Mouse (Mus musculus): ENCODE data around the gene Hspb7.

Gene Hspb7

DNA sequence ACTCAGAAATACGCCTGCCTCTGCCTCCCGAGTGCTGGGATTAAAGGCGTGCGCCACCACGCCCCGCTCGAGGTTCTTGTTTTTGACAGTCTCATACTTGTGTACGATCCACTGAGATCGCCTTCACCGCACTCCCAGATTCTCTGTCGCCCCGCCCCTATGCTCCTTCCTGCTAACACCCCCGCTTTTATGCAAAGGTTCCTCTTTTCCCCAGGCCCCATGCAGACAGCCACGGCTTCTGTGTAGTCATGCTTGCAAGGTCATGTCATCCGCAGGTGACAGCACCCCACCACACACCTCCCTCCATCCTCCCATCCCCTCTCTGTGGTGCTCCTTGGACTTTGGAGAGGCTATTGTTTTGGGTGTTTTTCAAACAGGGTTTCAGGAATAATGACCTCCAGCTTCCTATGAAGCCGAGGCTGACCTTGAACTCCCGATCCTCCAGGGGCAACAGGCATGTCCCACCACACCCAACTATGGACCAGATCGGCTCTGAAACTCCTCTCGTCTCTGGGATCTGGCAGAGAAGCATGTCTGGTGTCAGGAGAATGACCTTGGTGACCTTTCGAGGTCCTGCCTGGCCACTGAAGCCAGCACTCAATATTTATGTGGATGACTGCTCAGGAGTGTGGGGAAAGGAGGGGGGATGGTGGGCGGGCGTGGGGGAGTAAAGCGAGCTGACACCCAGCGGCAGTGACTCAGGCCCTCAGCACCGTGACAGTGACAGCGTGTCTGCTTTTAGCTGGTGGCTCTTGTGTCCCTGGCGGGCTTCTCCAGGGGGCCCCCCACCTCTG, 984 bp upstream of the Hspb7 start:
- DNase-seq (ENCODE audit: low spot score), result no peak

DNA sequence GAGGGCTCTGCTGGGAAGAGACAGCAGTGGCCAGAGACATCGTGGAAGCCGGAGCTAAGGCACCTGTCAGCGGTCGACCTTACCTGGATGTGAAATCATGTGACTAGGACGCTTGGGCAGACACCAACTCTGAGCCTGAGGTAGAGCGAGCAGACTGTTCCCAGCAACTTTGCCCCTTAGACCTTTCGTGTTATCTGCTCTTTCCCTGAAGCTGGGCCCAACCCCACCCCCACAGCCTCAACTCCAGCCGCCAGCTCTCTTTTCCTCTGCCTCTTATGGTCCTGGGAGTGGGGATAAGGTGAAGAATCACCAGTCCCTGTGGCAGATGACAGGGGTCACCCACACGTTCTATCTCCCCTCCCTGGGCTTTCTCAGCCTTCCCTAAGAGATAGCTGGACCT, 307 bp downstream of the Hspb7 start:
- DNase-seq (ENCODE audit: low spot score), result no peak

DNA sequence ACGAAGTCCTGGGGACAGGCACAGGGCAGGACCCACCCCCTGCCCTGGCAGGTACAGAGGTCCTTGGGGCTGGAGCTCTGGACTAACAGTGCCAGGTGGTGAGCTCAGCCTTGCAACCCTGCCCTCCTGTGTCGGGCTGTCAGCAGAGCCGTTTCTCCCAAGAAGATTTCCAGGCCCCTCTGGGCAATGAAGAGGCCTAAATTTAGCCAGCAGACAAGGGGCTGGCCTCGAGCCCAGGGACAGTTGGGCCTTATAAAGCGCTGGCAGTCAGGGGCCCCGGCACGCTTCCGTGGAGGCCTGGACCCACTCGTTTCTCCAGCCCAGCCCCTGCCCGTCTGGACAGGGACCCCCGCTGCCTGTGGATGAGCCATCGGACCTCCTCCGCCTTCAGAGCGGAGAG, 844 bp downstream of the Hspb7 start:
- no peak for DNase-seq (ENCODE audit: low spot score)

DNA sequence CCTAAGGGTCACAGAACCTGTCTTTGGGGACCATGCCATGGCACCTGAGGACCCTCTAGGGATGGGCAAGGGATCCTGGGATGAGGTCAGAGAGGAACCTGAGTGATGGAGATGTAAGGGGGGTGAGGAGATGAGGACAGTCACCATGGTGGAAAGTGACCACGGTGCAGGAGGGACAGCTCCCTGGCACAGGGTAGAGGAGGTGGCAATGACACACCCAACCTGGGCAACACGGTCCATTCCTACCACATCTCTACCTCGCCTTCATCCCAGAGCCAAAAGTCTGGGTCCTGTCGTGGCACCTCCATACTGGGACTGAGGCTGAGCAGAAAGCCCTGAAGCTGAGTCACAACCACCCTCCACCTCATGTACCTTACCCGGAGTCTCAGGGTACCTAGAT, 2.3 kb downstream of the Hspb7 start:
- DNase-seq (ENCODE audit: low spot score), result no peak

DNA sequence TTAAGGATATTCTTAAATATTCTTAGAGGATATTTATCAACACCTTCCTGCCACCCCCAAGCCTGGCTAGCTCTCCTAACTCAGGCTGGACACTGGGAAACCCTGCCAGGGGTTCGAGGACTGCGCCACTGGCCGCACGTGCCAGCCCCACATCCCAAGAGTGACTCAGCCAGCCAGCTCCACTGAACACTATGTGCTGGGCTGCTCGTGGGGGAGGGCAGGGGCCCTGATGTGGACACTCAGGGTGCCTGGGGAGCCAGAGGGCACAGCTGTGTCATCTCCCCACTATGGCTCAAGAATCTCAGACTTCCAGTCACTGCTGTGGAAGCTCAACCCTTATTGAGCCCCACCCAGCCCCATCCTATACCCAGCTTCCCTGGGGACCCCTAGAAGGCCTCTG, 2.7 kb downstream of the Hspb7 start:
- DNase-seq (ENCODE audit: low spot score), result no peak

DNA sequence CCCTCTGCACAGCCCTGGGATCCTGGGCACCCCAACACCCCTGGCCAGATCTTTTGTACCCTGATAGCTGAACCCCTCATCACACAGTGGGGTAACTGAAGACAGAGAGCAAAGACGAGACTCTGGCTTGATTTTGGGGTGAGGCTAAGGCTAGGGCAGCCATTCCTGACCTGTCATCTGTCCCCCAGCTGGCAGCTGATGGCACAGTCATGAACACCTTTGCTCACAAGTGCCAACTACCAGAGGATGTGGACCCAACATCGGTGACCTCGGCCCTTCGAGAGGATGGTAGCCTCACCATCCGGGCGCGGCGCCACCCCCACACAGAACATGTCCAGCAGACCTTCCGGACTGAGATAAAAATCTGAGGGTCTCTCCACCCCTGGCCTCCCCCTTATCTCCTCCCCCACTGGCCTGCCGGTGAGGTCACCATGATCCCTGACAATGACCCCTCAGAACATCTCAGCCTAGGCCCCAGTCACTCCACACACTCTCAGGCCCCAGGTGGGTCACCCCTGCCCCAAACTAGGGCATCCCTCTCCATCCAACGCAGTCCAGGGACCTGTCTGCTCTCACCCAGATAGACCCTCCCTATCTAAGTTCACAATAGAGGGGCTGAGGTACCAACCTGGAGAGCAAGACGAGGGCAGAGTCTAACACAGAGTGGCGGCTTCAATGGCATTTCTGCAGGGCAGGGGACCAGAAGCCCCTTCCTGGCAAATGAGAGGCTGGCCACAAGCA, 3.3 kb downstream of the Hspb7 start:
- DNase-seq (ENCODE audit: low spot score), result no peak

DNA sequence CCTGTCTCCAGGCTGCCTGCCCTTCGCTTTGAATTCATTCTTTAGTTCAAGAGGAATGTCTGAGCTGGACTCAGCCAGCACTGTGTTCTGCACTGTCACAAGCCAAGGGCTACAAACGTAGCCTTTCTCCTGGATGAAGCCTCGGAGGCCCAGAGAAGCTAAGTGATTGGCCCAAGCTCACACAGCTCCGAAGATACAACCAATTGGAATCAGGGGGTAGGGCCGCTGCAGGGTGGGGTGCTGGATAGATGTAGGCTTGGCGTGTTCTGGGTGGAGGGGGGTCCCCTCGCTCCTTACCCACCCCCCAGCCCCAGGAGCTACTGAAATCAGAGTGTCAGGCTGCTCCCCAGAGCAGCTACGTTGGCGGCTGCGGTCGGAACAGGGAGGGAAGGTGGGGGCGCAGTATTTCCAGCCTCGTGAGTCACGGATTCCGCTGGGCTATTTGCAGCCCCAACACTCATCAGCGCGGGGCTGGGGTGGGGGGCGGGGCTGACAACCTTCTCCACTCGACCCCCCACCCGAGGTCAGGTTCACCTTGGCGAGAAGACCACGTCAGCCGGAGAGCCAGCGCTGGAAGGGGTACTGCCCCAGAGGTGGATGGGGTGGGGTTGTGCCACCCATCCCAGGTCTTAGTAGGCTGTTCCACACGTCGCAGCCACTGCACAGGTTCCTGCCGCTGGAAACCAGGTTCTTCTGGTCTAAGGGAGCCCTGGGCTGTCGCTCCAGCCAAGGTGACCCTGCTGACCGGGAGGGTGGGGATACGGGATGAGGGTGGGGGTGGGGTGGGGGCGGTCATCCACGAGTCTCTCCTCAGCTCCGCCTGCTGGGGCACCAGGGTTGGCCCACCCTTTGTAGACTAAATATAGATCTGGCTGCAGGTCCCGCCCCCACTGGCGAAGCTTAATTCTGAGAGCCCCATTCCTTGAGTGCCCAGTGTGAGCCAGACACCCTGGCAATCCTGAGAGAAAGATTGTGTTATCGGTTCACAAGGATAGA, 5.2 kb downstream of the Hspb7 start:
- DNase-seq (ENCODE audit: low spot score), result no peak

DNA sequence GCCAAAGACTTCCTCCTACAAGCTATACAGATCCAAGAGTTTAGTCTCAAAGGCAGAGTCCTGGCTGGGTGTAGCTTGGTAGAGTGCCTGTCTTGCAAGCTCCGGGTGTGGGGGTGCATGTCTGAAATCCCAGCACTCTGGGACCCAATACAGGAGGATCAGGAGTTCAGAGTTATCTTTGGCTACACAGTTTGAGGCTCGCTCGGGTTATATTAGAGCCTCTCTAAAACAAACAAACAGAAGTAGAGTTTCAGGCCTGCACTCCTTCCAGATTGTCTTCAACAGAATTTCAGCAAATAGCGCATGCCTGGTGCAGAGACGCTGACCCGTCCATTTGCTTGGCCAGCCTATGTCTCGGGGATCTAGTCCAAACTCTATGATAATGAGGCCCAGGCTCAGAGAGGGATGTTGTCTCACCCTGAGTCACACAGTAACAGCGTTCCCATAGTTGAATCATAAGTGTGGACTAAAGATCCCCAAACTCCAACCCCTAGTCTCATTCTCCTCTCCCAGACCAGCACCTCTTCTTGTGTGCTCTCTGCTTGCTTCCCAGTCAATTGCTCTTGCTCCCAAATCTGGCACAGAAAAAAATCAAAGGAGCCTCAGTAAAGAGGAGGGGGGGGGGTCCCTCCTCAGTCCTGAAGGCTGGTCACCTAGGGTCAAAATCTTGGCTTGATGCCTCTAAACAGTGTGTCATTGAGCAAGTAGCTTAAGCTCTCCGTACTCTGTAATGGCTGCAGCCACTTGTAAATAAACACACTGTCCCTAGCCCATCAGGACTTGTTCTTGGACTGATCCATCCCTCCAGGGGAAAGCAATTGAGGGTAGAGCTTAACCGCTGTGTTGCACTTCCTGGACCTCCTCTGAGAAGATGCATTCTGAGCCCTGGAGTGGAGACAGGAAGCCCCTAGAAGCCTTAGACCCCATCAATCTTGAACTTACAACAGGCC, 6.5 kb downstream of the Hspb7 start:
- DNase-seq (ENCODE audit: low spot score), result no peak

DNA sequence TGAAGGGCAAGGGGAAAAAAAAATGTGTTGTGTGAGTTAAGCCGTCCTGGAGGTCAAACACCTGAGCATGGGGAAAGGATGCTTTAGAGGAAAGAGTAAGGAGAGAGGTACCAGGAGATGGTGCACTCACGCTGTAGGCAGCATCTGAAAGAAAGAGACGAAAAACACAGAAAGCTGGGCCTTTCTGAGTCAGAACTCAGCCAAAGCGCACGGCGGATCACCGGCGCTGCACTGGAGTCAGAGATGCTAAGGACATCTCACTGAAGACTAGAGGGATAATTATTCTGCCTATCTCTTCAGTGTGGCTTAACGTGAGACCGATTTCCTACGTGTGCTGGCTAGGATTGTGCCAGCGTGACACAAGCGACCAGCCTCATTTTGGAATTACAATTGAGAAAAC, 7.3 kb downstream of the Hspb7 start:
- DNase-seq (ENCODE audit: low spot score), result no peak

DNA sequence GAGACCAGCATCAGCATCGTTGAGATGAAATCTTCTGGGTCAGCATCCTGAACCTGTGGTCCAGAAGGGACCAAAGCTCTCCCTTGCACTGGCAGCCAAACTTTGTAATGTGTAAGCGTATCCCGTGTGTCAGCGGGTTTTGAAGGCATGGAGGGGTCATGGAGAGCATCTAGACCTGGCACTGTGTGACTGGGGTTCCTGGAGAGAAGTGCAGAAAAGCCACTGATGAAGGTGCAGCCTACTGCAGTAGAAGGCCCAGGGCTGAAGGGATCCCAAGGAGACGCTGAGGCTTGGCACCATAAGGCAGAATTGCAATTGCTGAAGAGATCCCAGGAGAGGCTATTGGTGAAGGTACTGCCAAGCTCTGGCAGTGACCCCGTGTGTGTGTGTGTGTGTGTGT, 8.8 kb downstream of the Hspb7 start:
- no peak for DNase-seq (ENCODE audit: low spot score)

DNA sequence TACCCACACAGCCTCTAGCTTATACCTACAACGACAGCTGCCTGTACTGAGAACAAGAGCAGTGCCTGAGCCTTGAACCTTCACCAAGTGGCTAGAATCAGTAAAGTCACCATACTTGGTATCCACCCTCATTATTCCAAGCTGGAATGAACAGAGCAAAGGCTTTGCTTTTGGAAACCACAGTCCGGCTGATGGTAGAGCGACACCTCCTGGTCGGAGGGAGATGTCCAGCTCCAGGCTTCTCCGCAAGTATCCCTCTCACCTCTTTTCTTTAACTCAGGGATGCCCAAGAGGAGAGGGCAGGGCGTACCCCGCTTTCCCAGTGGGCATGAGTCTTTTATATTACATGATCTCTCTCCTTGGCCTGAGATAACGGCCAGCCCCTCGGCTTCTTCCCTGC, 9.3 kb downstream of the Hspb7 start:
- DNase-seq (ENCODE audit: low spot score), result no peak

DNA sequence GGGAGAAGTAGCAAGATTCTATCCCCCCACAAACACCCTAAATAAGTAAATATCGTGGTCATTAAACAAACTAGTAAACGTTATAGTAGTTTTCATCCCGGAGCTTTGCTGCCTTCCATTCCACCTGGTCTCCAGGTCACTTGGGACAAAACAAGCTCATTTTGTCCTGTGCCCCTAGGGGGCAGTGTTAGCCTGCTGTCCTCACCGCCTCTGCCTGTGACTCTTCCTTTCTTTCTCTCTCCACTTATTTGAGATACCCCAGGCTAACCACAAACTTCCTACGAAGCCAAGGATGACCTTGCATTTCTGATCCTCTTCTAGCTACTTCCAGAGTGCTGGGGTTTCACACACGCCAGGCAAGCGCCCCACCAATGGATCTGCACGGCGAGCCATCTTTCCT, 10.4 kb downstream of the Hspb7 start:
- DNase-seq (ENCODE audit: low spot score), result peak; percentile 79

DNA sequence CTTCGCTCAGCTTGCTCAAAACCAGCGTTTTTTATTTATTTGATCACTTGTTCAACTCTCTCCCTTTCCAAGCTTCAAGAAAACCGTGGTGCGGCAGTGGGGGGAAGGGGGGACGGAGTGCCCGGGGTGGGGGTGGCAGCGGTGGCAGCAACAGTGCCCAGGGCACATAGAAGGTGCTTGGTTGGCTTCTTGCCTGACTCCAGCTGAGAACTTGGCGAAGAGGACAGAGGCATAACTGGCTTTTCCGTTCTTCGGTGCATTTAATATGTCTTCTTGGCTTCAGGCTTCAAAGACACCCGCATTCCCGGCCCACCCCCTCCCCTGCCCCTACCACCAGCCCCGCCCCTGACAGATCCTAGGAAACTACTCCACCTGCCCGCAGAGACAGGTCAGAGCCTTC, 12.1 kb downstream of the Hspb7 start:
- no peak for DNase-seq (ENCODE audit: low spot score)

DNA sequence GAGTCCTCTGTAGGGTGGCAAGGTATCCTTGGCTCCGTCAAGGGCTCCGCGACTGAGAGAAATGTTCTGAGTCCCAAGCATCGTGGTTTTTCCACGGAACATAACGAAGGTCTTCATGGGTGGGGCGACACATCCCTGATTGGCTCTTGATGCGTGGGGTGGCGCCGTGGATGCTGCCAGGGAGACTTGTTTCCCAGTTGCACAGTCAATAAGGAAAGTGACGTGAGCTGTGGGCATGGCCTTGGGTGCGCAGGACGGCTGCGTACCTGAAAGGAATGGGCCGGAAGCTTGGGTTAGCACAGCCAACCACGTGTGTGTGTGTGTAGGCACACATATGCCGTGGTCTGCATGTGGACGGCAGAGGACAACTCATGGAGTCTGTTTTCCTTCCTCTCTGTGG, 12.6 kb downstream of the Hspb7 start:
- DNase-seq (ENCODE audit: low spot score), result no peak

DNA sequence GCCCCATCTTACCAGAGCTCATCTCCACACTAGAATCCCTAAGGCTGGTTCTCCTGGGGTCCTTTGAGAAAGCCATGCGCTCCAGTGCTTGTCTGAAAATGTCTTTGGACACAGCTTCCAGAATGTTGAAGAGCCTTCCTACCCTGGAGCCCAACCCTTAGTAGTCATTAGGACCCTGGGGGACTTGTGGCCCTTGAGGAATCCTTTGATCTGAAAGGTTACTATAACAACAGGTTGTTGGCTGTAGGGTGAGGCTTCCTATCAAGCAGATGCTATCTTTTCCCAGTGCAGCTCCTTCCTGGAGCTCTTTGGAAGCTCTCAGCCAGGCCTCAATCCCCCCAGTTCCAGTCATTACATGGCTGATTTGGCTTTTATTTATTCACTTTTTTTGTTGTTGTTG, 15.4 kb downstream of the Hspb7 start, which contains the start of gene Srarp:
TSS of gene Srarp (minus strand) at position 132 of the 400 bp plus-strand sequence.
- DNase-seq (ENCODE audit: low spot score), result no peak

DNA sequence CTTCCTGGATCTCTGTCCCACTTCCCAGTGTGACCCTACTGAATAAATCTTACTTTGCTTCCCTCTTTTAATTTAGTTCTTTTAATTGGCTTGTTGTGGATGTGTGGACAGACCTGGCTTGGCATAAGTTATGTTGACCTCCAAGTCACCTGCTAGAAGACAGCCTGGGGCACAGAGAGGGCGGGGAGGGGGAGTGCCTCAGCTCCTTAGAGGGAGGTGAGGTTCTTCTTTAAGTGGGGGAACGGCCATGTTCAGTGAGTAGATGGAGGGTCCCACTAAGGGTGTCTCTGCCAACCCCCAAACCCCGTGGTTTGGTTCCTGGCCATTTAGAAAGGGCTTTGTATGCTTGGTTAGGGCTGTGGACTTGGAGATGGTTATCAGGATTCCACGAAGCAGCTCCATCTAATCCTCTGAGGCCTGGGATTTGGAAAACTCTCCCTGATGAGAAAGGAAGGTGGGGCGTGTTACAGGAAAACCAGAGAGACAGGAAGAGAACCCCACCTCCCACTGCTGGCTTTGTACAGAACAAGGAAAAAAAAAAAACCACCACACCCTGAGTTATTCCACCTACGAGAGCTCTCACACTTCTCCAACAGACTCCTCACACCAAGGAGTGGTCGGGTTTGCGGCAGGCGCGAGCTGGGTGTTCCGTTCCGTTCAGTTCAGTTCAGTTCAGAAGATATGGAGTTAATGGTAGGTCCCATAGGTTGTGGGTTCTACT, 18.7 kb downstream of the Hspb7 start:
- DNase-seq (ENCODE audit: low spot score), result no peak

DNA sequence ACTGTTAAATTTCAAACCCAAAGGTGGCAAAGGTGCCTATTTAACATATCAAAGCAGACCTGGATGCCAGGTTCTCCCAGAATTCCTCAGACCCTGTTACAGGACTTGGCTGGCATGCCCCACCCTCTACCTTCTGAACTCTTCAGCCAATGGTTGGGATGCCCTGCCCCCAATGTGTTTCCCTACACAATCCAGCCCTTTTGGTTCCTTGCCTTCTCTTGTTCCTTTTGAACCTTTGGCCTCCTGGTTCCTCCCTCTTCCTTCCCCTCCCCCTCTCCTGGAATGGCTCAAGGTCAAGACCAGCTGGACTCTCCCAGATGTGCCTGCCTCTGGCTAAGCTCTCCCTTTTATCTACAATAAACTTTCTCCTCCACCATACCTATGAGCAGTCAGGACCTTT, 20.3 kb downstream of the Hspb7 start:
- no peak for DNase-seq (ENCODE audit: low spot score)

DNA sequence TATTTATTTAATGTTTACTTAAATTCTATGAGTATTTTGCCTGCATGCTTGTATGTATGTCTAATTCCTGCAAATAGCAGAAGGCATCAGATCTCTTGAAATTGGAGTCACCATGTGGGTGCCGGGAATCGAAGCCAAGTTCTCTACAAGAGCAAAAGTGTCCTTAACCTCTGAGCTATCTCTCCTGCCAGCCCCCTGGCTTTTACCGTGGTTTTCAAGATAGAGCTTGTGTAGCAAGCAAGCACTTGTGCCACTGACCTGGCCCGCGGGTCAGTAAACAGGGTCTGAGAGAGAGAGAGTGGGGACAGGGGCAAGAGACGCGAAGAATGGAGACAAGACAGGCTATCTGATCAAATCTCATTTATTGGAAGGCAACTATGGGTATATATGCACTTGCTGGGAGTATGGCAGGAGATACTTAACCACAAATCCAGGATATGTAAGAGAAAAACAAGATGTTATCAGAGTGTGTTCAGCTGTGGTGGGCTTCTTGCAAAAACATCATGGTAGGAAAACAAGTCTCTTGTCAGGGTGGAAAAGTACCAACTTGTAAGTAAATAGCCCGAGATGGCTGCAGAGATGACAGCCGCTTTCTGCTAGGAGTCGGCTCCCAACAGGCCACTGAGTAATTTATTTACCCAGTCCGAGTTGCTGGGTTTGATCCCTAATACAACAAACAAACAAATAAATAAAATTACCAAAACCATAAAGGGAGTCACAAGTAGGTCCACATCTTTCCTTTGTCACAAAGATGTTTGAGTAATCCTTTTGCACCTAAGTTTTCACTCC, 23.3 kb downstream of the Hspb7 start:
- no peak for DNase-seq (ENCODE audit: low spot score)

DNA sequence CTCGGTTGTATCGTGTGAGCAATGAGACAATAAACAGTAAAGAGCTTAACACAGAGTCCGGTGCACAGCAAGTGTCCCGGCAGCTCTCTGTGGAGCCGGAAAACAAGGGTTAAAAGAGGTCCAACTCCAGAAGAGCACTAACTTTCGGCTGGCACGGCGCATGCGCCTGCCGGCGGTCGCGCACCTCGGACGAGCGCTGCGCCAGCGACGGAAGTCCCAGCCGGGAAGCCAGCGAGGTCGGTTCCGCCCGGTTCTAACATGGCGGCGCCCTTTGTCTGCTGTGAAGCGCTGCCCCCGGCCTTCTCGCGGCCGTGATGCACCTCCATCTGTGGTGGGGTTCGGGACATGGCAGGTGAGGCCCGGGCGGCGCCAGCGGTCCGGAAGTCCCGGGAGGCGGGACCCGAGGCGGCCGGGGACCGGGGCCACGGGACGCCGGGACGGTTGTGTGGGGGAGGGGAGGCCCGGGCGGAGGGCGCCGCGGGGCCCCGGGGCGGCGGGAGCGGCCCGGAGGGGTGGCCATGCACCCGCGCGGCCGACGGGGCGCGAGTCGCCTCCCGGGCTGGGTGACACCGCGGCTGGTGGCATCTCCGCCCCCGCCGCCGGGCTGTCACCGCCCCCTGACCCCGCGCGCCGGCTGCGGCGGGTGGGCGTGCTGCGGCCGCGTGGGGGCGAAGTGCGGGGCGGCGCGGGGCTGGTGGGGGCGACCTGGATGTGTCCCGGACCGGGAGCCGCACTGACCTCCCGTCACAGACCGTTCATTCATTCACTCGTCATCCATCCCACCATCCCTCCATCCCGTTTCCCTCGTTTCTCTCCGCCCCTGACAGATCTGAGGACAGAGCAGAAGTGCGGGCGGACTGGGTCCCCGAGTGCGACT, 24.1 kb downstream of the Hspb7 start, which contains the start of gene Zbtb17:
TSS of gene Zbtb17 (plus strand) at position 204 of the 877 bp plus-strand sequence.
- peak; percentile 87 for DNase-seq (ENCODE audit: low spot score)

Data from urinary bladder, postnatal 25 days (tissue).